Mouse (Mus musculus) mouse trophoblast stem cell (cell line): ENCODE measurements around the gene Iqsec1.

Experiments
- in situ Hi-C, 2 experiments: fragments of 300-500 bp; cut with MseI, MboI; formaldehyde crosslinking; loops; 2 replicates in 1 of 2; 3 replicates in 1 of 2; pipeline ENCODE4 v1.15.1; 2025

Gene Iqsec1

DNA sequence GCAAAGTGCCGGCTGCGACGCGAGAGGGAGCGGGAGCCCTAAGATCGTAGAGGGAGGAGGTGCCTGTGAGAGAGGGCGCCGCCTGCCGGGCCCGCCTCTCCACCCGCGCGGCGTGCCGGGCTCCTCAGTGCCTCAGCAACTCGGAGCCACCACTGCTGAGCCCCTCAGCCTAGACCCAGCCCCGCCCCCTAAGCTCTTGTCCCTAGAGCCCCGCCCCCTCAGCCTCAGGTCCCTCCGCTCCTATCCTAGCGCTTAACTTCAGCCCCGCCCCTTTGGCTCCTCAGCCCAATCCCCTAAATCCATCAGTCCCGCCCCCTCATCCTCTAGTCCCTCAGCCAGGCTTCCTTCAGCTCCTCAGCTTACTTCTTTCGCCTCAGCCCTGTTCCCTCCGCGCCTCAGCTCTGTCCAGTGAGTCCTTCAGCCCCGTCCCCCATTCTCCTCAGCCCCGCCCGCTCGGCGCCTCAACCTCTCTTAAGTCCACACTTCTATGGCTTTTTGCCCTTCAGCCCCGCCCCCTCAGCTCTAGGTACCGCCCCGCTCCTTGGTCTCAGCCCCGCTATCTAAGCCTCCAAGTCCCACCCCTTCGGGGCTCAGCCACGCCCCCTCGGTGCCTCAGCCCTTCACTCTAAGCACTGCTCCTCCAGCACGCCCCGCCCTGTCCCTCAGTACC lies at the start of gene Iqsec1:
Iqsec1 (minus strand) TSS at position 38 of the 670 bp plus-strand sequence.
- in situ Hi-C loops, result no loop called here

GRCm38 (mm10) chr6:91028256-91028655 lies 39.8 kb upstream of the Iqsec1 start:
- in situ Hi-C loops, result no loop called here

DNA sequence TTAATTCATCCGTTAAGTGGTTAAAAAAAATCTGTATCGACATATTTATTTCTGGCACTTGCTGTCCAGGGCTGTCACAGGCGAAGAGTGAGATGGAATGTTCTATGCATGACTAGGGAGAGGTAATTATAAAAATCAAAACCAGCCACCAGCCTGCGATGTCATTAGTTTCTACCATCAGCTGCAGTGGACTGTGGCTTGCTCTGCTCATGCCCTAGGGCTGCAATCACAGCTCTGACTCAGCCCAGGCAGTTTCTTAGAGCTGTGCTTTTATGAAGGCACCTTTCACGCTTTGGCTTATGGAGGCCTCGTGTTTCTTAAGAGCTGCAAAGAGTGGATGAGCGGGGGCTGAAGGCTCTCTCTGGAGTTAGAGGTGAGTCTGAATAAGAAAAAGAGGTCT lies 32.3 kb upstream of the Iqsec1 start:
- in situ Hi-C loops, result no loop called here

DNA sequence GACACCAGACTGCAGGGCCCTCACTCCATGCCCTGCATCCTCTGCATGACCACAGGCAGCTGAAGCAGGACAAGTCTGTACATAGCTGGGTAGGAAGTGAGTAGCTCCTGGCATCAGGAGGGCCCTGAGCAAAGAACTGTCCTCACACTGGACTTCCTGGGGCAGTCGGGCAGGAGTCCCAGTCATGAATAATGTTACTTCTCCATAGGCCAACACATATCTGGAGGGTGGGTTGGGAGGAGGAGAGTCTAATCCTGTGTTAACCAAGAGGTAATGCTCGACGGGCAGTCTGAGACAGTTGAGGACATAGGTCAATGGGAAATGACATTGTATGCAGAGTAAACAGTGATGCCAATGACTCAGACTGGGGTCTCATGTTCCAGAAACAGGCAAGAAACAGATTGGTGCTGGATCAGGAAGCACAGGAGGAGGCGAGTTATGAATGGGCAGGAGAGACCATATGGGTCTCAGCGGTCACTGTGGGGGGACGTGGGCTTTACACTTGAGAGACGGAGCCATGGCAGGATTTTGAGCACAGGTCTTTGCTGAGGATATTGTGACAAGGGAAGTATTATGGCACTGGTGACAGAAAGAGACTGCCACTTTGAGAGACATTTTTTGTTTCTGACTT lies 28.2 kb upstream of the Iqsec1 start:
- in situ Hi-C loops, result no loop called here

- in situ Hi-C loops, result no loop called here
Observed at GRCm38 (mm10) chr6:91014198-91014958, 25.9 kb upstream of the Iqsec1 start.

DNA sequence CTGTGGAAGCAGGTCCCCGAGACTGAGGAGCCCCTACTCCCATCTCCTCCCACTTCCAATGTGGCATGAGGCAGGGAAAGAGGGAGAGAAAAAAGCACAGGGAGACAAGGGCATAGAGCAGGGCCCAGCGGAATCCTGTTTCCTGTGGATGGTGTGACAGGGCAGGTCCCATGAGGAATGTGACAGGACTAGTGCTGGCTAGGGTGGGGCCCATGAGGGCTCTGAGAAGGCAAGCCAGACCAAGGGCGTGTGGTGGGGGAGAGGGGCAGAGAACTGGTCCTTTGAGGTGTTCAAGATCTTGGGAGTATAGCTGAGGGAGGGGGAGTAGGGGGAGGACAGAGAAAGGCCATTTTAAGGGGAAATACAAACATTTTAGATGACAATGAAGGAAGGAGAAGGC lies 24.0 kb upstream of the Iqsec1 start:
- in situ Hi-C loops, result no loop called here

DNA sequence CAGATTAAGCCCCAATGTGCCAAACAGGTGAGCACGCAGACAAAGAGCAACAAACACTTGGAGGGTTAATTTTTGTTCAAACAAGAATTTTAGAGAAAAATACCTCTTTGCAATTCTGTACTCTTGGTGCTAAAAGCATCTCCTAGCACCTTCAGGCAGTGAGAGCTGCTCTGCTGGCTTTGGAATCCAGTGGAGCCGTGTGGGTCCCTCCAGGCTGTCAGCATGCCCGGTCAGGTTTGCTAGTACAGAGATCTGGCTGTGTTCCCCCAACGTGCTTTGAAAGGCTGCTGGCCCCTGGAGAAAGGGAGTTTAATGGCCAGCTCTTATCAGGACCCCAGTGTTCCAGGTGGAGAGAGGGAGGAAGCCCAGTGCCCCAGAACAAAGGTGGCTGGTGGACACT lies 23.1 kb upstream of the Iqsec1 start:
- in situ Hi-C loops, result no loop called here

- in situ Hi-C loops, result no loop called here
Observed at GRCm38 (mm10) chr6:91008284-91008830, 19.9 kb upstream of the Iqsec1 start.

DNA sequence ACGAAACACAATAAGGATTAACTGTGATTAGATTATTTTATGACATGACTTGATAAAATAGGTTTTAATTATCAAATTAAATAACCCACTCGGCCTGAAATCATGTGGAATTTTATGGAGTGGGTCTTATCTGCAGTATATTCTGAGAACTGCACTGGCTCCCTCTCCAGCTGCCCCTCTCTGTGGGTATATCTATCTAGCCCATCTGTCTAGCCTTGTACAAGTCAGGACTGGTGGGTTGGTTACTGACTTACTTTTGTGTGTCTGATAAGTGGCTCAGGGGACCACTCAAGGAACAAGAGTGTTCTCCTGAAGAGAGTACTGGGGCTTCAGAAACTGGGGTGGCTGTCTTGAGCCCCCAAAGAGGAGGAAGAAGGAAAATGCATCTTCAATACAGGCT lies 18.7 kb upstream of the Iqsec1 start:
- in situ Hi-C loops, result no loop called here

DNA sequence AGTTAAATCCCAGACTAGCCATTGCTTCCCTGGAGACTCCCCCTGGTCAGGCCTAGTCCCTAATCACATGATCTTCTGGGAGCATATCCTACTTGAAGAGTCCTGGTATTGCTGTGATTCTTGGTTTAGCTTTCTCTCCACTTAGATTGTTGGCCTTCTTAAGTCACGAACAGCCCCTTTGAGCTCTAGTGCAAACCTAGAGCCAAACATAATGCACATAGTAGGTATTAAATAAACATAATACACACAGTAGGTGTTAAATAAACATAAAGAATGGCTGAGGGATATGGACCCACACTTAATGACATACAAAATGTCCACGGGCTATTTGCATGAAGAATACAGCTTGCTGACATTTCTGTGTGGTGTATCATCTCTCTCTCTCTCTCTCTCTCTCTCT lies 15.7 kb upstream of the Iqsec1 start:
- in situ Hi-C loops, result no loop called here

GRCm38 (mm10) chr6:91003310-91003995 lies 15.0 kb upstream of the Iqsec1 start:
- in situ Hi-C loops, result no loop called here

DNA sequence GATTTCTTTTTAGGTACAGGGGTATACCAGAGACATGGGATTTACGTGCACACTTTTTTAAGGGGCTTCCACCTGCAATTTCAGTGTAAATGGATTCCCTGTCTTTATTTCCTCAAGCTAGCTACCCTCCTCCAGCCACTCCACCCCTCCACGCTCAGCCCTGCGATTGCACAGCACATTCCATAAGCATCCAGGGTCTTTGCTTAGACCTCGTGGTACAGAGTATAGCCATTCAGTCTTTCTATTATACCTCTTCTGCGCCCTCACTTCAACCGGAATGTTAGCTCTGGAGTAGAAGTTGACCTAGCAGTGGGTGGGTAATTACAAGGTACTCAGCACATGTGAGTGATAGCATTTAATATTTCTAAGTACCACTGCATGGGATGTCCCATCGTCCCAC lies 13.1 kb upstream of the Iqsec1 start:
- in situ Hi-C loops, result no loop called here

DNA sequence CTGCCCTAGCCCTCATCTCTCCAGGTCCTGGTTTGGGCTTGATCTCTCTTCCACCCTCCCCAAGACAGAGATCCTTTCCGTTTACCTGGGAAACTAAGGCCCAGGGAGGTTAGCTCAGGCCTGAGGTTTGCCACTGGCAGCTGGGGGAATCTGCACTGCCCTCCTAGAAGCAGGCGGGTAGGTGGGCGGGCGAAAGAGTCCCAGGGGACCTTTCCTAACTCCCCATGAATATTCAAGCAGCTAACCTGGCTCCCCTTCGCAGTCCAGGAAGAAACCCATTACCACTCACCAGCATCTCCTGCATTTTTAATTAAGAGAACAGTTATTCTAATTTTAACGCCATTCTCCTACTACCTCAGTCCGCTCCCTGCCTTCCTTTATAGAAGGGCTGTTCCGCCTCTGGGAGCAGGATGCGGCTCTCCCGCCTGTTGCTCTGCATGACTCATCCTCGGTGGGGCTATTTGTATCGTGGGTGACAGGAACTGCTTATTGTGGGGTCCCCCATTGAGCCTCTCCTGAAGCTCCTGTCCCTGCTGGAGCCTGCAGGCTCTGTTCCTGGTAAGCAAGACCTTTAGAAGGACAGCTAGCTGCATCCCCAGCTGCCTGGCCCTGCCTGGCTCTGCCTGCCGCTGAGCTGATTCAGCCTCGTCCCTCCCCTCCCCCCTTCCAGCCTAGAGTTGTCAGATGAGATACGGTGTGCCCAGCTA lies 12.5 kb upstream of the Iqsec1 start:
- in situ Hi-C loops, result no loop called here

DNA sequence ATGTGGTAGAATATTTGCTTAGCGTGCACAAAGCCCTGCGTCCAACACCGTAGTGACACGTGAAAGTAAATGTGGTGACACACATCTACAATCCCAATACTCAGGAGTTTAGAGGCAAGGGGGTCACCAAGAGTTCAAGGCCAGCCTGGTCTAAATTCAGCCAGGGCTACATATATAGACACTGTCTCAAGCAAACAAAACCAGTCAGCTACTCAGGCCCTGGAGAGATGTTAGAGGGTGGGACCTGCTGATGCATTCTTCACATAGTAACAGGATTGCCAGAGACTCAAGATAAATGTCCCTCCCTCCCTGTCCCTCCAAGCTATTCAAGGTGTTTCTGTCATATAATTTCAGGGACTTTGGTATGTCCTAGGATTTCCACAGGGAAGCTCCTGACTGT lies 10.7 kb upstream of the Iqsec1 start:
- in situ Hi-C loops, result no loop called here

GRCm38 (mm10) chr6:90997025-90997424 lies 8.5 kb upstream of the Iqsec1 start:
- in situ Hi-C loops, result no loop called here

GRCm38 (mm10) chr6:90996181-90996580 lies 7.7 kb upstream of the Iqsec1 start:
- in situ Hi-C loops, result no loop called here

GRCm38 (mm10) chr6:90988299-90988625 lies 223 bp downstream of the Iqsec1 start:
- in situ Hi-C loops, result no loop called here

GRCm38 (mm10) chr6:90987561-90988298 lies 755 bp downstream of the Iqsec1 start:
- in situ Hi-C loops, result no loop called here

GRCm38 (mm10) chr6:90984101-90984500 lies 4.4 kb downstream of the Iqsec1 start:
- in situ Hi-C loops, result no loop called here

DNA sequence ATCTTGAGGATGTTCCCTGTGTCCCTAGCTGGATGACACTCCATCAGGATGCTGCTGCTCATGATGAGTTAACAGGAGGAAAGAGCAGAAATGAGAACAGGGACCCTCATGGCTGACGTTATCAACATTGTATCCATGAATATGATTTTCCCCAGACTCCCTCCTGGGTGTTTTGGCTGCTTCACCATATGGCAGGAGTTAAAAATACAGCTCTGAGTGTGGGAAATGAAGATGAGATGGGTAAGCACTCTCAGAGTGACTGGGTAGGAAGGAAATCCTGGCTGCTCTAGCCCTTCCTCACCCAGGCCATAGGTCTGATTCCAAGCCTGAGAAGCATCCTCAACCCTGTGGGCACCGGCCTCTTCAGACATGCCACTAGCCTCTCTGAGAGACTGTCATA lies 14.2 kb downstream of the Iqsec1 start:
- in situ Hi-C loops, result no loop called here

DNA sequence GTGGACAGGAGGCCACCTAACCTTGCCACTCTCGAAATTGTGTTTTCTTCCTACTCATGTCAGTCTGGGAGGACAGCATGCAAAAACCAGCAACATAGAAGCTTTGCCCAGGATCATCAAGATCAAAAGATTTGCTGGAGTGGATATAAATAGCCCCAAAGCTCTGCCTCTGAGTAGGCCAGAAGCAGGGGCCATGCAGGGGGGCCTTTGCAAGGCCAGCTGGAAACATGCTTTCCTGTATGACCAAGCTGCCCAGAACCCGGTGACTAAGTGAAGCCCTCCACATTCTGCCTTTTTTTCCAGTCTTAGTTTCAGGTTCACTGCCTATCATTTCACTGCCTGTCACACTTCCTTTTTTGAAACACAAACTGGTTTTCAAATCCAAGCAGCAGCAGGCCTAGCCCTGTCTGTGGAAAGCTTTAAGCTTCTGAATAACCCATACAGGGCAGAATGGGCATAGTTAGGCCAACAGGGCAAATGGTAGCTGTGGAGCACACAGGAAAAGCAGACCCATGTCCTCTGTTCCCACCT lies 19.1 kb downstream of the Iqsec1 start:
- in situ Hi-C loops, result no loop called here
